Mouse (Mus musculus) neural tube, embryonic 11.5 days (tissue): ENCODE measurements around the gene Atpaf2. TPM values are rescaled to one million over a fixed set of nuclear protein-coding genes. Genes with fewer than 3 reads are reported as not detected.

ENCODE experiments used
- ATAC-seq: fragments of 200-750 bp; cut with Nextera tagmentation; 2 replicates; pipeline ENCODE4 v1.8.0; 2017; ENCODE audit warnings: moderate number of reproducible peaks, mild to moderate bottlenecking, moderate TSS enrichment, moderate library complexity; ENCODE audit not compliant: insufficient read depth, low FRiP score, low TSS enrichment
- DNase-seq: peaks from one replicate; pipeline ENCODE4 v3.0.0-alpha.2; 2015; ENCODE audit warnings: low spot score
- H3K27ac ChIP-seq: fragments of 300-500 bp; sonication (generic); 2 replicates; pipeline ENCODE4 v1.5.1; 2014; ENCODE audit warnings: low read depth, mild to moderate bottlenecking, low read length
- H3K27me3 ChIP-seq: fragments of 300-500 bp; sonication (generic); 2 replicates; pipeline ENCODE4 v1.6.1; 2014; ENCODE audit warnings: mild to moderate bottlenecking, low read length, mixed read lengths; ENCODE audit not compliant: control insufficient read depth, insufficient read depth
- H3K36me3 ChIP-seq: fragments of 300-500 bp; sonication (generic); 2 replicates; pipeline ENCODE4 v1.6.1; 2014; ENCODE audit warnings: mild to moderate bottlenecking, low read length, moderate library complexity, mixed read lengths; ENCODE audit not compliant: control insufficient read depth, insufficient read depth
- H3K4me1 ChIP-seq: fragments of 300-500 bp; sonication (generic); 2 replicates; pipeline ENCODE4 v1.6.1; 2014; ENCODE audit warnings: low read length, mixed read lengths; ENCODE audit not compliant: control insufficient read depth, insufficient read depth
- H3K4me2 ChIP-seq: fragments of 300-500 bp; sonication (generic); 2 replicates; pipeline ENCODE4 v1.6.1; 2014; ENCODE audit warnings: low read depth, mild to moderate bottlenecking, moderate library complexity
- H3K4me3 ChIP-seq: fragments of 300-500 bp; sonication (generic); 2 replicates; pipeline ENCODE4 v1.5.1; 2014; ENCODE audit warnings: low read depth, low read length
- H3K9ac ChIP-seq: fragments of 300-500 bp; sonication (generic); 2 replicates; pipeline ENCODE4 v1.6.1; 2014; ENCODE audit warnings: mild to moderate bottlenecking, low read length
- H3K9me3 ChIP-seq: fragments of 300-500 bp; sonication (generic); 2 replicates; pipeline ENCODE4 v1.6.1; 2016; ENCODE audit warnings: low read length; ENCODE audit not compliant: control insufficient read depth
- WGBS: fragments of 180-500 bp; shearing (Covaris S2); extraction: QIAGEN DNeasy Blood & Tissue Kit; methylation state at CpG from one replicate; pipeline ENCODE4 v1.1.7; 2014; 5-methylcytosine and 5-hydroxymethylcytosine counted together
- polyA plus RNA-seq: library from polyadenylated mRNA; unstranded; fragments of >200 nt; fragmentation: Nextera tagmentation; extraction: Ambion mirVana; gene quantifications from 2 replicates; pipeline ENCODE4 v1.2.1, GENCODE M21; 2014

Atpaf2 gene
- polyA plus RNA-seq, 1 experiment from 2014 or later = 44.4 TPM

- H3K27me3 ChIP-seq = no peaks in the 10 kb centered on the region
- H3K27ac ChIP-seq = no peak overlapping the region
- ATAC-seq (no peak), DNase-seq (no peak)
- no peak overlapping the region for H3K4me2 ChIP-seq
- WGBS = 80% methylated on average over 5 of the region's 5 CpGs
- H3K4me3 ChIP-seq = no peak overlapping the region
- H3K9ac ChIP-seq = no peak overlapping the region
- no peaks in the 10 kb centered on the region for H3K9me3 ChIP-seq
- no peaks in the 10 kb centered on the region for H3K4me1 ChIP-seq
- H3K36me3 ChIP-seq = no peaks in the 10 kb centered on the region
Observed at GRCm38 (mm10) chr11:60360631-60361201, 57.5 kb downstream of the Atpaf2 start.

GRCm38 (mm10) chr11:60359936-60360335, 58.3 kb downstream of the Atpaf2 start:
- no peaks in the 10 kb centered on the region for H3K36me3 ChIP-seq
- H3K4me2 ChIP-seq = no peak overlapping the region
- 88% methylated on average over 1 of the region's 1 CpGs for WGBS
- ATAC-seq (no peak), DNase-seq (no peak)
- H3K9me3 ChIP-seq = no peaks in the 10 kb centered on the region
- no peaks in the 10 kb centered on the region for H3K4me1 ChIP-seq
- H3K9ac ChIP-seq = no peak overlapping the region
- H3K4me3 ChIP-seq = no peak overlapping the region
- H3K27me3 ChIP-seq = no peaks in the 10 kb centered on the region
- H3K27ac ChIP-seq = no peak overlapping the region

GRCm38 (mm10) chr11:60359138-60359537, 59.1 kb downstream of the Atpaf2 start:
- Histone ChIP-seq H3K9me3 (no peaks in the 10 kb centered on the region), H3K4me2 (no peak overlapping the region), H3K36me3 (no peaks in the 10 kb centered on the region), H3K27me3 (no peaks in the 10 kb centered on the region), H3K9ac (no peak overlapping the region), H3K4me1 (no peaks in the 10 kb centered on the region), H3K27ac (no peak overlapping the region), H3K4me3 (no peak overlapping the region)
- WGBS = 71% methylated on average over 5 of the region's 5 CpGs
- ATAC-seq = no peak
- no peak for DNase-seq

- H3K4me3 ChIP-seq = no peak overlapping the region
- H3K4me2 ChIP-seq = no peak overlapping the region
- no peaks in the 10 kb centered on the region for H3K9me3 ChIP-seq
- H3K27ac ChIP-seq = no peak overlapping the region
- DNase-seq (no peak), ATAC-seq (no peak)
- H3K27me3 ChIP-seq = no peaks in the 10 kb centered on the region
- no peak overlapping the region for H3K9ac ChIP-seq
- no peaks in the 10 kb centered on the region for H3K36me3 ChIP-seq
- WGBS = 86% methylated on average over 7 of the region's 7 CpGs
- no peaks in the 10 kb centered on the region for H3K4me1 ChIP-seq
Observed at GRCm38 (mm10) chr11:60358548-60358947, 59.7 kb downstream of the Atpaf2 start.

- WGBS = 49% methylated on average over 1 of the region's 1 CpGs
- no peak for DNase-seq
- H3K27me3 ChIP-seq = no peaks in the 10 kb centered on the region
Observed at GRCm38 (mm10) chr11:60357116-60357515, 61.1 kb downstream of the Atpaf2 start.

GRCm38 (mm10) chr11:60355952-60356351, 62.3 kb downstream of the Atpaf2 start:
- Histone ChIP-seq H3K27ac (no peak overlapping the region), H3K27me3 (no peaks in the 10 kb centered on the region), H3K36me3 (no peaks in the 10 kb centered on the region), H3K9ac (no peak overlapping the region), H3K9me3 (no peaks in the 10 kb centered on the region), H3K4me3 (no peak overlapping the region), H3K4me1 (peaks cover 9% of the 10 kb centered on the region), H3K4me2 (no peak overlapping the region)
- ATAC-seq = no peak
- DNase-seq = no peak
- WGBS = 96% methylated on average over 2 of the region's 2 CpGs

More at GRCm38 (mm10) chr11:60357116-60357515, 61.1 kb downstream of the Atpaf2 start:
- Histone ChIP-seq H3K9me3 (no peaks in the 10 kb centered on the region), H3K9ac (no peak overlapping the region), H3K4me2 (no peak overlapping the region), H3K27ac (no peak overlapping the region), H3K4me3 (no peak overlapping the region), H3K36me3 (no peaks in the 10 kb centered on the region), H3K4me1 (peaks cover 3% of the 10 kb centered on the region; the same call in 1 of the 2 replicates)
- no peak for ATAC-seq

- ATAC-seq (peak; percentile 100), DNase-seq (peak; percentile 99)
- Histone ChIP-seq H3K4me1 (peaks cover 9% of the 10 kb centered on the region), H3K4me2 (peak within 1 kb of the TSS; percentile 71), H3K9me3 (no peaks in the 10 kb centered on the region), H3K36me3 (no peaks in the 10 kb centered on the region), H3K4me3 (peak within 1 kb of the TSS; percentile 44), H3K9ac (peak within 1 kb of the TSS; percentile 69), H3K27ac (no peak within 1 kb of the TSS; the same call in 1 of the 2 replicates), H3K27me3 (no peaks in the 10 kb centered on the region)
- WGBS = under 1% methylated on average over 57 of the region's 57 CpGs
Observed at GRCm38 (mm10) chr11:60352559-60353411, 65.5 kb downstream of the Atpaf2 start, which contains the start of the genes Tom1l2 and Drc3. Tom1l2 (minus strand) TSS chr11:60352905. Drc3 (plus strand) TSS chr11:60353329.

GRCm38 (mm10) chr11:60351925-60352371, 66.3 kb downstream of the Atpaf2 start:
- no peak overlapping the region; the same call in 1 of the 2 replicates for H3K27ac ChIP-seq
- peaks cover 9% of the 10 kb centered on the region for H3K4me1 ChIP-seq
- H3K9ac ChIP-seq = peak overlapping the region; percentile 69
- no peaks in the 10 kb centered on the region for H3K9me3 ChIP-seq
- H3K27me3 ChIP-seq = no peaks in the 10 kb centered on the region
- no peaks in the 10 kb centered on the region for H3K36me3 ChIP-seq
- 28% methylated on average over 11 of the region's 11 CpGs for WGBS
- ATAC-seq (no peak), DNase-seq (no peak)
- peak overlapping the region; percentile 44 for H3K4me3 ChIP-seq
- H3K4me2 ChIP-seq = peak overlapping the region; percentile 71
